Mouse (Mus musculus) layer of hippocampus, adult 8-10 months (tissue): ENCODE results near the gene Xlr4b. TPM values are rescaled to one million over a fixed set of nuclear protein-coding genes. Genes with fewer than 3 reads are reported as not detected.
"Not testable (repeated sequence)": the region's sequence is repeated elsewhere in the genome, so short reads cannot be mapped to it uniquely, and the experiment has no call there.

Experiments used
- DNase-seq, 2 experiments: peaks; one replicate each; pipeline ENCODE4 v3.0.0; 2022; ENCODE audit warnings: low spot score in 2 of 2
- total RNA-seq, 4 experiments: library from RNA; stranded (reverse); gene quantifications; 2 replicates each; pipeline ENCODE4 v1.2.4; 2022

The Xlr4b gene
- total RNA-seq, result 1 to 10 TPM in 2 of 4 experiments, under 1 TPM in 1, not detected in 1; 0.41 to 2.6 (median 1.9) TPM

- not testable (repeated sequence) for DNase-seq
These were observed at the start of gene Xlr4b for GRCm38 (mm10) chrX:73213819-73214564. Gene Xlr4b, plus strand, starts transcription at chrX:73214333.

GRCm38 (mm10) chrX:73176889-73177288 is 37.2 kb upstream of the Xlr4b start, which contains the start of gene Spin2d:
Gene Spin2d, minus strand, starts transcription at chrX:73176989.
- not testable (repeated sequence) for DNase-seq

- peak in 1 of 2 experiments; percentile 3 for DNase-seq
These were observed 22.2 kb upstream of the Xlr4b start, which contains the start of gene Xlr3b for GRCm38 (mm10) chrX:73191934-73192333. Gene Xlr3b, plus strand, starts transcription at chrX:73192207.

- no peak for DNase-seq
These were observed 11.2 kb downstream of the Xlr4b start for GRCm38 (mm10) chrX:73225365-73225764.

- peak; percentile 67 to 69 for DNase-seq
These were observed 13.9 kb downstream of the Xlr4b start, which contains the start of gene F8a for GRCm38 (mm10) chrX:73227914-73228605. Gene F8a, plus strand, starts transcription at chrX:73228291.

GRCm38 (mm10) chrX:73228606-73229214 is 14.6 kb downstream of the Xlr4b start:
- peak; percentile 35 to 54 for DNase-seq

- DNase-seq, result no peak
These were observed 15.2 kb downstream of the Xlr4b start for GRCm38 (mm10) chrX:73229288-73229687.

- DNase-seq, result not testable (repeated sequence)
These were observed 28.7 kb downstream of the Xlr4b start, which contains the start of gene Xlr4c for GRCm38 (mm10) chrX:73242821-73243325. Gene Xlr4c, minus strand, starts transcription at chrX:73243130.

- DNase-seq, result not testable (repeated sequence)
These were observed 48.3 kb downstream of the Xlr4b start for GRCm38 (mm10) chrX:73262428-73262827.

GRCm38 (mm10) chrX:73265270-73265669 is 51.1 kb downstream of the Xlr4b start, which contains the start of gene Xlr3c:
Gene Xlr3c, minus strand, starts transcription at chrX:73265390.
- not testable (repeated sequence) for DNase-seq

Other genes with a start within 250 kb of the Xlr4b start
- 1 to 10 TPM; 1.3 to 1.8 (median 1.5) TPM for gene Zfp185, start 227.0 kb upstream of the Xlr4b start, total RNA-seq
- gene Pnma5, start 177.2 kb upstream of the Xlr4b start, total RNA-seq, result 1 to 10 TPM in 1 of 4 experiments, under 1 TPM in 3; 0.20 to 1.1 (median 0.41) TPM
- gene Pnma3, start 149.5 kb upstream of the Xlr4b start, total RNA-seq, result 10 to 100 TPM; 18.6 to 27.3 (median 22.1) TPM
- 1 to 10 TPM in 2 of 4 experiments, under 1 TPM in 1, not detected in 1; 0.74 to 3.9 (median 1.5) TPM for gene Xlr4a, start 131.9 kb upstream of the Xlr4b start, total RNA-seq
- 1 to 10 TPM in 2 of 4 experiments, under 1 TPM in 2; 0.45 to 7.2 (median 1.5) TPM for gene Xlr3a, start 117.2 kb upstream of the Xlr4b start, total RNA-seq
- gene Gm14685, start 97.3 kb upstream of the Xlr4b start, total RNA-seq, result 1 to 10 TPM; 1.3 to 2.5 (median 1.7) TPM
- gene Xlr5b, start 65.5 kb upstream of the Xlr4b start, total RNA-seq, result not detected
- 1 to 10 TPM; 1.4 to 2.6 (median 1.8) TPM for gene DXBay18, start 64.9 kb upstream of the Xlr4b start, total RNA-seq
- gene Spin2d, start 37.3 kb upstream of the Xlr4b start, total RNA-seq, result not detected
- gene Xlr3b, start 22.1 kb upstream of the Xlr4b start, total RNA-seq, result 10 to 100 TPM in 2 of 4 experiments, 1 to 10 TPM in 1, under 1 TPM in 1; 0.30 to 13.5 (median 6.2) TPM
- 10 to 100 TPM; 12.3 to 14.4 (median 12.6) TPM for gene F8a, start 14.0 kb downstream of the Xlr4b start, total RNA-seq
- gene Xlr4c, start 28.8 kb downstream of the Xlr4b start, total RNA-seq, result not detected
- gene Xlr3c, start 51.1 kb downstream of the Xlr4b start, total RNA-seq, result under 1 TPM in 1 of 4 experiments, not detected in 3; 0.30 TPM
- gene Xlr5a, start 78.6 kb downstream of the Xlr4b start, total RNA-seq, result not detected
- not detected for gene Xlr5c, start 78.6 kb downstream of the Xlr4b start, total RNA-seq
- not detected for gene Gm45015, start 122.5 kb downstream of the Xlr4b start, total RNA-seq
- gene Zfp275, start 128.3 kb downstream of the Xlr4b start, total RNA-seq, result 10 to 100 TPM; 11.6 to 13.9 (median 12.9) TPM
- not detected for gene Gm18336, start 184.4 kb downstream of the Xlr4b start, total RNA-seq
- gene Zfp92, start 196.8 kb downstream of the Xlr4b start, total RNA-seq, result 1 to 10 TPM; 1.5 to 4.3 (median 2.1) TPM
- not detected for gene Trex2, start 221.0 kb downstream of the Xlr4b start, total RNA-seq
- 10 to 100 TPM in 3 of 4 experiments, 1 to 10 TPM in 1; 8.5 to 12.8 (median 11.0) TPM for gene Haus7, start 244.7 kb downstream of the Xlr4b start, total RNA-seq